Mouse (Mus musculus) MEL (cell line): ENCODE measurements around the gene Prepl. TPM values are rescaled to one million over a fixed set of nuclear protein-coding genes. Genes with fewer than 3 reads are reported as not detected.

Experiments used
- DNase-seq: peaks from one replicate; pipeline ENCODE4 v3.0.0; 2011; ENCODE audit warnings: low read depth, low spot score
- H3K27ac ChIP-seq: 2 replicates; pipeline ENCODE4 v1.5.1; 2012; ENCODE audit warnings: low read depth, mild to moderate bottlenecking, control low read depth, low read length, moderate library complexity; ENCODE audit not compliant: control insufficient read depth
- H3K27me3 ChIP-seq, 2 experiments: fragments of 150-350 bp in 1 of 2; sonication (generic) in 1 of 2; 2 replicates each; pipeline ENCODE4 v1.6.1; 2012; ENCODE audit warnings: low read length in 2 of 2, mild to moderate bottlenecking in 2 of 2, improper control_type of control experiment in 1 of 2, moderate library complexity in 1 of 2; ENCODE audit not compliant: insufficient read depth in 2 of 2, control insufficient read depth in 1 of 2
- H3K36me3 ChIP-seq, 2 experiments: 2 replicates each; pipeline ENCODE4 v1.6.1; 2012 to 2014; ENCODE audit warnings: low read length in 2 of 2, improper control_type of control experiment in 1 of 2, inconsistent platforms in 1 of 2, mild to moderate bottlenecking in 1 of 2; ENCODE audit not compliant: insufficient read depth in 2 of 2, control insufficient read depth in 1 of 2
- H3K4me1 ChIP-seq, 2 experiments: fragments of 150-350 bp in 1 of 2; sonication (generic) in 1 of 2; 2 replicates each; pipeline ENCODE4 v1.6.1; 2012; ENCODE audit warnings: low read length in 2 of 2, improper control_type of control experiment in 1 of 2, mild to moderate bottlenecking in 1 of 2; ENCODE audit not compliant: insufficient read depth in 2 of 2, control insufficient read depth in 1 of 2
- H3K4me3 ChIP-seq, 2 experiments: fragments of 150-350 bp in 1 of 2; sonication (generic) in 1 of 2; 2 replicates each; pipeline ENCODE4 v1.5.1; 2012; ENCODE audit warnings: low read depth in 2 of 2, low read length in 2 of 2, mild to moderate bottlenecking in 2 of 2, moderate library complexity in 2 of 2, control low read depth in 1 of 2, improper control_type of control experiment in 1 of 2; ENCODE audit not compliant: control insufficient read depth in 1 of 2, insufficient read depth in 1 of 2
- H3K79me2 ChIP-seq: 2 replicates; pipeline ENCODE4 v1.6.1; 2012; ENCODE audit warnings: mild to moderate bottlenecking, low read length, moderate library complexity; ENCODE audit not compliant: control insufficient read depth, poor library complexity, insufficient read depth
- H3K9ac ChIP-seq: 2 replicates; pipeline ENCODE4 v1.6.1; 2012; ENCODE audit warnings: low read depth, mild to moderate bottlenecking, control low read depth, low read length, moderate library complexity; ENCODE audit not compliant: control insufficient read depth, poor library complexity, severe bottlenecking
- H3K9me3 ChIP-seq: fragments of 150-350 bp; sonication (generic); replicated peaks from 2 replicates; pipeline ENCODE4 v1.6.1; 2012; ENCODE audit warnings: mild to moderate bottlenecking, low read length, improper control_type of control experiment, moderate library complexity; ENCODE audit not compliant: insufficient read depth
- BHLHE40 ChIP-seq: IDR thresholded peaks from 2 replicates; pipeline ENCODE4 v1.6.1; 2012; ENCODE audit warnings: low read depth, mild to moderate bottlenecking, inconsistent platforms, low read length, improper control_type of control experiment, borderline replicate concordance
- CHD2 ChIP-seq: IDR thresholded peaks from 2 replicates; pipeline ENCODE4 v1.6.1; 2011; ENCODE audit warnings: low read length, improper control_type of control experiment
- CTCF ChIP-seq, 3 experiments: IDR thresholded peaks in 2 of 3; conservative IDR thresholded peaks in 1 of 3; 2 replicates each; pipeline ENCODE4 v1.5.1; 2011 to 2012; ENCODE audit warnings: low read length in 3 of 3, low read depth in 2 of 3, mild to moderate bottlenecking in 2 of 3, improper control_type of control experiment in 1 of 3, inconsistent platforms in 1 of 3, mixed read lengths in 1 of 3, moderate library complexity in 1 of 3; ENCODE audit not compliant: control insufficient read depth in 1 of 3, insufficient read depth in 1 of 3, poor library complexity in 1 of 3, severe bottlenecking in 1 of 3
- GABPA ChIP-seq: IDR thresholded peaks from 2 replicates; pipeline ENCODE4 v1.6.1; 2012; ENCODE audit warnings: low read depth, mild to moderate bottlenecking, inconsistent platforms, low read length, improper control_type of control experiment, moderate library complexity
- MAFK ChIP-seq: IDR thresholded peaks from 2 replicates; pipeline ENCODE4 v1.6.1; 2011; ENCODE audit warnings: low read depth, mild to moderate bottlenecking, low read length, improper control_type of control experiment, borderline replicate concordance
- MAX ChIP-seq: IDR thresholded peaks from 2 replicates; pipeline ENCODE4 v1.6.1; 2011; ENCODE audit warnings: low read length, improper control_type of control experiment
- MXI1 ChIP-seq: IDR thresholded peaks from 2 replicates; pipeline ENCODE4 v1.6.1; 2011; ENCODE audit warnings: mild to moderate bottlenecking, low read depth, low read length, improper control_type of control experiment
- MYC ChIP-seq: IDR thresholded peaks from 2 replicates; pipeline ENCODE4 v1.6.1; 2011; ENCODE audit warnings: low read depth, mild to moderate bottlenecking, low read length, improper control_type of control experiment, moderate library complexity
- NELFE ChIP-seq: IDR thresholded peaks from 2 replicates; pipeline ENCODE4 v1.6.1; 2011; ENCODE audit warnings: low read depth, low read length, improper control_type of control experiment
- POLR2AphosphoS5 ChIP-seq: IDR thresholded peaks from 2 replicates; pipeline ENCODE4 v1.6.1; 2012; ENCODE audit warnings: low read depth, borderline replicate concordance, mild to moderate bottlenecking, inconsistent platforms, low read length, moderate library complexity, mixed read lengths
- RAD21 ChIP-seq: IDR thresholded peaks from 2 replicates; pipeline ENCODE4 v1.6.1; 2011; ENCODE audit warnings: mild to moderate bottlenecking, low read depth, low read length, improper control_type of control experiment
- RCOR1 ChIP-seq: IDR thresholded peaks from 2 replicates; pipeline ENCODE4 v1.6.1; 2012; ENCODE audit warnings: low read depth, mild to moderate bottlenecking, inconsistent platforms, low read length, improper control_type of control experiment
- SMC3 ChIP-seq: IDR thresholded peaks from 2 replicates; pipeline ENCODE4 v1.6.1; 2011; ENCODE audit warnings: low read depth, low read length, improper control_type of control experiment
- TBP ChIP-seq: IDR thresholded peaks from 2 replicates; pipeline ENCODE4 v1.8.0; 2011; ENCODE audit warnings: low read depth, low read length, improper control_type of control experiment
- UBTF ChIP-seq: IDR thresholded peaks from 2 replicates; pipeline ENCODE4 v1.6.1; 2012; ENCODE audit warnings: low read depth, mild to moderate bottlenecking, inconsistent platforms, low read length, improper control_type of control experiment, moderate library complexity, borderline replicate concordance; ENCODE audit not compliant: insufficient read depth
- ZC3H11A ChIP-seq: IDR thresholded peaks from 2 replicates; pipeline ENCODE4 v1.6.1; 2012; ENCODE audit warnings: low read depth, mild to moderate bottlenecking, inconsistent platforms, low read length, improper control_type of control experiment
- ZNF384 ChIP-seq: IDR thresholded peaks from 2 replicates; pipeline ENCODE4 v1.6.1; 2012; ENCODE audit warnings: low read depth, mild to moderate bottlenecking, inconsistent platforms, low read length, improper control_type of control experiment
- polyA plus RNA-seq, 2 experiments: library from polyadenylated mRNA; stranded (reverse) in 1 of 2; unstranded in 1 of 2; fragments of >175 nt in 1 of 2; fragments of >200 nt in 1 of 2; gene quantifications; 2 replicates each; pipeline versions ENCODE4 v1.2.1 to v1.2.4; 2012; ENCODE audit warnings: low replicate concordance in 2 of 2, low read depth in 1 of 2; ENCODE audit not compliant: insufficient read length in 2 of 2, insufficient read depth in 1 of 2, missing spikeins in 1 of 2
- total RNA-seq: library from RNA; depleted of rRNA; stranded (reverse); fragments of 300-350 nt; gene quantifications from 2 replicates; pipeline ENCODE4 v1.2.3, GENCODE M21; 2012

Prepl gene
- total and polyA plus RNA-seq, 3 experiments: 12.2 to 23.2 TPM; not detected in 1

DNA sequence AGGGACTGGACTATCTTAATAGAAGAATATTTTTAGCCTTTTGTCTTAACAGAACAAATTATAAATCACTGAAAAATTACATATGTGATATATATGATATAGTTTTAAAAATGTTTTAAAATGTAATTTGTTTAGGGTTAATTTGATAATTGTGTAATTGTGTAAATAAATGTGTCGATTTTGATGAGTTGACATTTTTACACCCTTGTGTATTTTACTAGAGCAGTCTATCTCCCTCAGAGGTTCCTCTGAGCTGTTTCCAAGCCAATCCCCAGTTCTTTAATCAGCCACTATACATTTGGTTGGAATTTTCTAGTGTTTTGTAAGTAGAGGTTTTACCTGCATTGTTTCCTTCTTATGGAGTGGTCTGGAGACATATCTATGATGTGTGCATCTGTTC, 48.4 kb upstream of the Prepl start:
- no peaks in the 10 kb centered on the region for H3K4me1 ChIP-seq
- H3K36me3 ChIP-seq: peaks cover 0 to 2% of the 10 kb centered on the region in 2 experiments; a peak in 1 of 4 replicates
- no peak overlapping the region for H3K27ac ChIP-seq
- TF ChIP-seq NELFE: no peak
- no peak for TF ChIP-seq ZNF384
- no peak for TF ChIP-seq MXI1
- TF ChIP-seq UBTF: no peak
- TF ChIP-seq MAFK: peak; percentile 27; the same call in 1 of the 2 replicates
- H3K27me3 ChIP-seq: no peaks in the 10 kb centered on the region
- H3K79me2 ChIP-seq: no peaks in the 10 kb centered on the region
- H3K9ac ChIP-seq: no peak overlapping the region
- no peak overlapping the region for H3K4me3 ChIP-seq
- no peaks in the 10 kb centered on the region for H3K9me3 ChIP-seq
- DNase-seq: no peak

DNA sequence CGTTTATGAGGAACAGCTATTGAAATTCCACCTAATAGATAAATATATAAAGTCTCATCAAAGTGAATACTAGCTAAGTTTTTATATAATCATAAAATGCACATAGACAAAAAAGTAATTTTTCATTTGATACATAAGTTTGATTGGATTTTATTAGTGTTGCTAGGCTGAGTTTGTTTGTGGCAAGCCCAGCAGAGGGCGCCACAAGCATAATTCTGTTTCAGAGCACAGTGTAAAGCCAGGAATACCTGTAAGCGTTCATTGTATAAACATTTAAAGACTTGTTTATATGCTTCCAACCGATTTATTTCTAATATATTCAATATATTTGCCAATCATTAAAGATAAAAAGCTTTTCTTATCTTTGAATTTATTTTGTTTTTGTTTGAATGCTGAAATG, 26.6 kb upstream of the Prepl start:
- H3K36me3 ChIP-seq: no peaks in the 10 kb centered on the region
- H3K4me3 ChIP-seq: no peak overlapping the region
- no peaks in the 10 kb centered on the region for H3K79me2 ChIP-seq
- peak; percentile 62 for DNase-seq
- H3K9me3 ChIP-seq: no peaks in the 10 kb centered on the region
- no peaks in the 10 kb centered on the region for H3K27me3 ChIP-seq
- no peak overlapping the region for H3K9ac ChIP-seq
- H3K27ac ChIP-seq: no peak overlapping the region
- TF ChIP-seq CTCF (IDR thresholded peaks at IDR 0.05 in 2 of 3, conservative IDR thresholded peaks at IDR 0.05 in 1 of 3; ENCODE audit: control insufficient read depth in 1 of 3, insufficient read depth in 1 of 3, low read depth in 2 of 3, low read length in 3 of 3, poor library complexity in 1 of 3, severe bottlenecking in 1 of 3) (peak; percentile 65 to 83 (median 78)), ZC3H11A (peak; percentile 50), RAD21 (peak; percentile 79), UBTF (no peak), MAX (no peak), GABPA (no peak), SMC3 (peak; percentile 86), BHLHE40 (no peak), ZNF384 (no peak), TBP (no peak), RCOR1 (no peak), MYC (no peak)
- H3K4me1 ChIP-seq: no peaks in the 10 kb centered on the region

- Histone ChIP-seq H3K27ac (no peak overlapping the region), H3K4me3 (no peak overlapping the region)
- no peak for TF ChIP-seq CHD2
- no peak for TF ChIP-seq POLR2AphosphoS5
- no peak for TF ChIP-seq MAX
- TF ChIP-seq CTCF (IDR thresholded peaks at IDR 0.05 in 2 of 3, conservative IDR thresholded peaks at IDR 0.05 in 1 of 3; ENCODE audit: control insufficient read depth in 1 of 3, insufficient read depth in 1 of 3, low read depth in 2 of 3, low read length in 3 of 3, poor library complexity in 1 of 3, severe bottlenecking in 1 of 3): peak in 1 of 3 experiments; percentile 7; a peak in 1 of 6 replicates
- TF ChIP-seq BHLHE40: no peak
- TF ChIP-seq, all 39 proteins: peak for 1
- no peaks in the 10 kb centered on the region for H3K9me3 ChIP-seq
- no peaks in the 10 kb centered on the region for H3K36me3 ChIP-seq
- no peak for DNase-seq
- no peak overlapping the region for H3K9ac ChIP-seq
- H3K4me1 ChIP-seq: no peaks in the 10 kb centered on the region
- no peaks in the 10 kb centered on the region for H3K27me3 ChIP-seq
- no peaks in the 10 kb centered on the region for H3K79me2 ChIP-seq
Observed at GRCm38 (mm10) chr17:85113441-85113840, 23.4 kb upstream of the Prepl start.
